Mouse (Mus musculus): Measurements from ENCODE around the gene Sebox. TPM values are rescaled to one million over a fixed set of nuclear protein-coding genes. Genes with fewer than 3 reads are reported as not detected.
A peak's percentile ranks its signal among the peaks of the same experiment; 100 is the strongest.

Sebox gene
- total and polyA plus RNA-seq, 3 experiments = not detected

DNA sequence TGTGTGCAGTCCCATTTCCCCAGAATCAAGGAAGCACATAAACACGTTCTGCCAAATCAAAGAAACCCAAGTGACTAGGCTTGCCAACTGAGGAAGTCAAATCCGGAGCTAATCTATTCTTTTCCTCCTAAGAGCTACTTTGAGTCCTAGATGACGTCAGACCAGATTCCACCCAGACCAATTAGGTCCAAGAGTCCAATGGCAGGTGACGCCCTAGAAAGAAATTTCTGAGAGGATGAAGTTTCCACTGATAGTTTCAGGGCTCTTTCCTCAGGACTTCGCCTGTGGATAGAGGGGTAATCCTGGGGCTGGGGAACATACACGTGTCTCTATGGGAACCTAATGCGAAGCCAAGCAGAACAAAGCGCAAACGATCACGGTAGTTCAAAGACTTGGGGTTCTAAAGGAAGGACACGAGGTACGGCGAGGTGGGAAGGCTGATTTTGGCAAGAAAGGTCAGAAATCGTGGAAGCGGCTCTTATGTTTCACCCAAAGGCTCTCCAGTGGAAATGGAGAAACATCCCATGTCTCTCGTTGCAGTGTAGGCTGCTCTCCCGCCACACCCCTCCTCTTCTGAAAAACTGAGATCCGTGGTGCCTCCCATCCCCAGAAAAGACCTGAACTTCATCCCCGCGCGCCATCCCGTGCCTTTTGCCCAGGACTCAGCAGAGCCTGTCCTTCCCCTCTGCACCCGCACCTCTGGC, 32.3 kb downstream of the Sebox start:
- Histone ChIP-seq H3K79me2 (replicated peaks; ENCODE audit: control insufficient read depth, extremely low read depth, insufficient read depth, poor library complexity, severe bottlenecking) (peaks cover 75% of the 10 kb centered on the region), H3K27ac (ENCODE audit: insufficient read depth, low read depth) (peak overlapping the region; percentile 72), H3K4me2 (ENCODE audit: insufficient read depth, low read depth, poor library complexity, severe bottlenecking) (peak overlapping the region; percentile 96), H3K9ac (ENCODE audit: insufficient read depth, low read depth) (peak overlapping the region; percentile 64), H3K4me1 (ENCODE audit: control insufficient read depth in 1 of 2, insufficient read depth in 2 of 2) (peaks cover 14 to 42% of the 10 kb centered on the region in 2 experiments), H3K9me3 (replicated peaks; ENCODE audit: low read length) (no peaks in the 10 kb centered on the region), H3K27me3 (replicated peaks) (no peaks in the 10 kb centered on the region), H3K4me3 (replicated peaks in 1 of 3; ENCODE audit: low read depth in 2 of 3, low read length in 2 of 3, poor library complexity in 1 of 3) (peak overlapping the region; percentile 70 to 79 (median 72)), H3K36me3 (replicated peaks in 1 of 2; ENCODE audit: control insufficient read depth in 1 of 2, insufficient read depth in 1 of 2, low read length in 1 of 2) (peaks cover 23 to 51% of the 10 kb centered on the region in 2 experiments)
- no peak for TF ChIP-seq HCFC1 (IDR thresholded peaks at IDR 0.05; ENCODE audit: low read depth, low read length)
- TF ChIP-seq JUND (conservative IDR thresholded peaks at IDR 0.05; ENCODE audit: low read depth, low read length) = peak; percentile 69
- TF ChIP-seq SMC3 (IDR thresholded peaks at IDR 0.05; ENCODE audit: low read depth, low read length) = 0 out of 2 replicates have a peak, but pooled peaks have one; percentile 2
- TF ChIP-seq NELFE (IDR thresholded peaks at IDR 0.05; ENCODE audit: low read depth, low read length) = no peak
- no peak for TF ChIP-seq ZNF384 (IDR thresholded peaks at IDR 0.05; ENCODE audit: low read depth, low read length)
- no peak for TF ChIP-seq USF2 (conservative IDR thresholded peaks at IDR 0.05; ENCODE audit: low read depth, low read length)
- TF ChIP-seq MYC (IDR thresholded peaks at IDR 0.05; ENCODE audit: low read depth, low read length) = peak; percentile 76
- TF ChIP-seq EP300 (IDR thresholded peaks at IDR 0.05; ENCODE audit: low read length) = peak; percentile 42; the same call in 1 of the 2 replicates
- TF ChIP-seq UBTF (IDR thresholded peaks at IDR 0.05; ENCODE audit: low read depth, low read length) = no peak
- no peak; the same call in 1 of the 2 replicates for TF ChIP-seq ETS1 (conservative IDR thresholded peaks at IDR 0.05; ENCODE audit: low read depth, low read length)
- TF ChIP-seq MAFK (IDR thresholded peaks at IDR 0.05; ENCODE audit: insufficient replicate concordance, low read length) = no peak
- TF ChIP-seq MXI1 (IDR thresholded peaks at IDR 0.05; ENCODE audit: low read depth, low read length) = peak; percentile 93
- TF ChIP-seq POLR2A (IDR thresholded peaks at IDR 0.05; ENCODE audit: low read depth, low read length) = no peak
- TF ChIP-seq E2F4 (IDR thresholded peaks at IDR 0.05; ENCODE audit: insufficient replicate concordance, low read depth, low read length) = peak; percentile 51; the same call in 1 of the 2 replicates
- TF ChIP-seq GABPA (IDR thresholded peaks at IDR 0.05; ENCODE audit: insufficient replicate concordance, low read depth, low read length) = no peak
- no peak for TF ChIP-seq NRF1 (IDR thresholded peaks at IDR 0.05; ENCODE audit: low read depth, low read length)
- no peak for TF ChIP-seq IRF4 (IDR thresholded peaks at IDR 0.05; ENCODE audit: low read depth, low read length)
- TF ChIP-seq ZKSCAN1 (IDR thresholded peaks at IDR 0.05; ENCODE audit: borderline replicate concordance, low read depth, low read length) = no peak
- TF ChIP-seq SIN3A (IDR thresholded peaks at IDR 0.05; ENCODE audit: low read length) = no peak; the same call in 1 of the 2 replicates
- no peak for TF ChIP-seq MAZ (IDR thresholded peaks at IDR 0.05; ENCODE audit: low read depth, low read length)
- 0 out of 2 replicates have a peak, but pooled peaks have one; percentile 5 for TF ChIP-seq TBP (conservative IDR thresholded peaks at IDR 0.05; ENCODE audit: low read depth, low read length)
- peak; percentile 62 for TF ChIP-seq MAX (IDR thresholded peaks at IDR 0.05; ENCODE audit: low read length)
- no peak for TF ChIP-seq POLR2AphosphoS2 (IDR thresholded peaks at IDR 0.05; ENCODE audit: low read depth, low read length)
- no peak for TF ChIP-seq ZC3H11A (IDR thresholded peaks at IDR 0.05; ENCODE audit: low read depth, low read length)
- no peak; the same call in 1 of the 2 replicates for TF ChIP-seq ZMIZ1 (IDR thresholded peaks at IDR 0.05; ENCODE audit: low read depth, low read length)
- TF ChIP-seq ELF1 (IDR thresholded peaks at IDR 0.05; ENCODE audit: low read depth, low read length) = 0 out of 2 replicates have a peak, but pooled peaks have one; percentile 24
- TF ChIP-seq KAT2A (IDR thresholded peaks at IDR 0.05; ENCODE audit: insufficient replicate concordance, low read length) = no peak
- TF ChIP-seq RCOR1 (conservative IDR thresholded peaks at IDR 0.05; ENCODE audit: low read depth, low read length) = no peak
- TF ChIP-seq USF1 (IDR thresholded peaks at IDR 0.05; ENCODE audit: low read depth, low read length) = no peak
- TF ChIP-seq CTCF (conservative IDR thresholded peaks at IDR 0.05 in 1 of 2, IDR thresholded peaks at IDR 0.05 in 1 of 2; ENCODE audit: low read depth in 2 of 2, low read length in 2 of 2) = no peak
- peak; percentile 45; the same call in 1 of the 2 replicates for TF ChIP-seq BHLHE40 (IDR thresholded peaks at IDR 0.05; ENCODE audit: low read depth, low read length)
- TF ChIP-seq RAD21 (IDR thresholded peaks at IDR 0.05; ENCODE audit: low read depth, low read length) = no peak
- TF ChIP-seq CHD1 (IDR thresholded peaks at IDR 0.05; ENCODE audit: low read depth, low read length) = no peak
- no peak for TF ChIP-seq PAX5 (IDR thresholded peaks at IDR 0.05; ENCODE audit: low read length)
- peak; percentile 70 for TF ChIP-seq JUN (IDR thresholded peaks at IDR 0.05; ENCODE audit: insufficient read depth, low read depth, low read length)
- TF ChIP-seq TCF12 (IDR thresholded peaks at IDR 0.05; ENCODE audit: low read depth, low read length) = no peak
- no peak for TF ChIP-seq CHD2 (IDR thresholded peaks at IDR 0.05; ENCODE audit: low read length)
- no peak for TF ChIP-seq MEF2A (IDR thresholded peaks at IDR 0.05; ENCODE audit: borderline replicate concordance, low read depth, low read length)
- dilution Hi-C loops (cut with MboI; ENCODE audit: extremely low pct_ligation_motif_present, extremely low pct_unique_long_range_greater_than_20kb, low sequenced_read_pairs) (no loop called here), in situ Hi-C loops (cut with MboI; ENCODE audit: low pct_ligation_motif_present, low pct_unique_long_range_greater_than_20kb, low sequenced_read_pairs) (no loop called here)
- DNase-seq (ENCODE audit: extremely low read depth) = peak; percentile 88

All from CH12.LX (cell line).